Mouse (Mus musculus) heart, adult 2 months (tissue): ENCODE measurements at regions not wholly inside any gene's neighbourhood (a gene's known extent, or its start where the extent isn't known, plus 50 kb on each side); places are given as distances from the start of the nearest gene placed in this dataset.

ENCODE experiments used
- DNase-seq, 2 experiments: peaks; one replicate each; pipeline ENCODE4 v3.0.0; 2021
- H3K27ac ChIP-seq: fragments of 200-600 bp; 2 replicates; pipeline ENCODE4 v1.8.1; 2022
- H3K27me3 ChIP-seq: fragments of 200-500 bp; 2 replicates; pipeline ENCODE4 v1.6.1; 2012; ENCODE audit warnings: mild to moderate bottlenecking, low read length, inconsistent platforms, mixed read lengths; ENCODE audit not compliant: control insufficient read depth, insufficient read depth
- H3K36me3 ChIP-seq: fragments of 200-500 bp; 2 replicates; pipeline ENCODE4 v1.6.1; 2012; ENCODE audit warnings: low read length, inconsistent platforms; ENCODE audit not compliant: control insufficient read depth, insufficient read depth
- H3K4me1 ChIP-seq: fragments of 200-500 bp; 2 replicates; pipeline ENCODE4 v1.6.1; 2011; ENCODE audit warnings: low read length; ENCODE audit not compliant: control insufficient read depth, insufficient read depth
- H3K4me3 ChIP-seq: fragments of 200-600 bp; 2 replicates; pipeline ENCODE4 v1.8.1; 2022
- H3K79me2 ChIP-seq: fragments of 200-500 bp; replicated peaks from 2 replicates; pipeline ENCODE4 v1.6.1; 2012; ENCODE audit warnings: mild to moderate bottlenecking, inconsistent platforms, low read length, moderate library complexity, mixed read lengths; ENCODE audit not compliant: control insufficient read depth, insufficient read depth
- H3K9ac ChIP-seq: fragments of 200-500 bp; 2 replicates; pipeline ENCODE4 v1.6.1; 2012; ENCODE audit warnings: low read depth, mild to moderate bottlenecking, control low read depth, inconsistent platforms, low read length, mixed read lengths
- CTCF ChIP-seq: fragments of 200-600 bp; IDR thresholded peaks from 2 replicates; pipeline ENCODE4 v1.8.1; 2022; ENCODE audit warnings: antibody characterized with exemption, mild to moderate bottlenecking, moderate library complexity
- EP300 ChIP-seq: fragments of 200-500 bp; IDR thresholded peaks from 2 replicates; pipeline ENCODE4 v1.6.1; 2011; ENCODE audit warnings: low read depth, low read length, control low read depth; ENCODE audit not compliant: insufficient read depth
- POLR2A ChIP-seq: fragments of 200-500 bp; IDR thresholded peaks from 2 replicates; pipeline ENCODE4 v1.6.1; 2011; ENCODE audit warnings: mild to moderate bottlenecking, low read depth, low read length, control low read depth; ENCODE audit not compliant: insufficient read depth
- WGBS: fragments of 180-500 bp; shearing (Covaris S2); methylation state at CpG from one replicate; pipeline ENCODE4 v1.1.7; 2018; 5-methylcytosine and 5-hydroxymethylcytosine counted together
- intact Hi-C: fragments of 180-260 bp; cut with DNase I; formaldehyde crosslinking; loops from one replicate; pipeline ENCODE4 v1.15.1; 2025

GRCm38 (mm10) chr9:61055928-61056730 is 261.8 kb downstream of the Uaca start:
- intact Hi-C loops, result no loop called here
- Histone ChIP-seq H3K27me3 (no peaks in the 10 kb centered on the region), H3K4me1 (0 out of 2 replicates have a peak, but pooled peaks cover 1% of the 10 kb centered on the region), H3K9ac (no peak overlapping the region), H3K27ac (no peak overlapping the region), H3K4me3 (no peak overlapping the region), H3K79me2 (no peaks in the 10 kb centered on the region), H3K36me3 (no peaks in the 10 kb centered on the region)
- TF ChIP-seq POLR2A (no peak), CTCF (no peak), EP300 (no peak)
- WGBS, result 57% methylated on average over 15 of the region's 15 CpGs
- peak in 1 of 2 experiments; percentile 21 for DNase-seq

- peak in 1 of 2 experiments; percentile 24 for DNase-seq
- intact Hi-C loops, result no loop called here
- 0 out of 2 replicates have a peak, but pooled peaks cover 1% of the 10 kb centered on the region for H3K4me1 ChIP-seq
- no peaks in the 10 kb centered on the region for H3K27me3 ChIP-seq
- no peak overlapping the region for H3K9ac ChIP-seq
- H3K36me3 ChIP-seq, result no peaks in the 10 kb centered on the region
- no peak for TF ChIP-seq EP300
- TF ChIP-seq POLR2A, result no peak
- no peak for TF ChIP-seq CTCF
- WGBS, result 22% methylated on average over 10 of the region's 10 CpGs
- no peaks in the 10 kb centered on the region for H3K79me2 ChIP-seq
- no peak overlapping the region for H3K4me3 ChIP-seq
- H3K27ac ChIP-seq, result no peak overlapping the region
Measured at GRCm38 (mm10) chr9:61056731-61057270, 262.5 kb downstream of the Uaca start.

DNA sequence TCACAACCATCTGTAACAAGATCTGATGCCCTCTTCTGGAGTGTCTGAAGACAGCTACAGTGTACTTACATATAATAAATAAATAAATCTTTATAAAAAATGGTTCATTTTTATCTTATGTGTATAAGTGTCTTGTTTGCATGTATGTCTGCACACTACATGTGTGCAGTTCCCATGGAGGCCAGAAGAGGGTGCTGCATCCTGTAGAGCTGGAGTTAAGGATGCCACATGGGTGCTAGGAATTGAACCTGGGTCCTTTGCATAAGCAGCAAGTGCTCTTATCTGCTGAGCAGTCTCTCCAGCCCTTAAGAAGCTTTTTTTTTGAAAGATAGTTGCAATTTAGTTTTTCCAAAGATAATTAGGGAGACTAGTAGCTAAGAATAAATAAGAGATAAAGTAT is 264.9 kb downstream of the Uaca start:
- Histone ChIP-seq H3K36me3 (no peaks in the 10 kb centered on the region), H3K27me3 (no peaks in the 10 kb centered on the region), H3K9ac (no peak overlapping the region), H3K27ac (no peak overlapping the region), H3K4me3 (no peak overlapping the region), H3K79me2 (no peaks in the 10 kb centered on the region), H3K4me1 (no peaks in the 10 kb centered on the region)
- DNase-seq, result no peak
- TF ChIP-seq CTCF (peak; percentile 42), POLR2A (no peak)
- intact Hi-C loops, result no loop called here

GRCm38 (mm10) chr9:61060958-61061357 is 266.6 kb downstream of the Uaca start:
- intact Hi-C loops, result no loop called here
- 63% methylated on average over 8 of the region's 8 CpGs for WGBS

DNA sequence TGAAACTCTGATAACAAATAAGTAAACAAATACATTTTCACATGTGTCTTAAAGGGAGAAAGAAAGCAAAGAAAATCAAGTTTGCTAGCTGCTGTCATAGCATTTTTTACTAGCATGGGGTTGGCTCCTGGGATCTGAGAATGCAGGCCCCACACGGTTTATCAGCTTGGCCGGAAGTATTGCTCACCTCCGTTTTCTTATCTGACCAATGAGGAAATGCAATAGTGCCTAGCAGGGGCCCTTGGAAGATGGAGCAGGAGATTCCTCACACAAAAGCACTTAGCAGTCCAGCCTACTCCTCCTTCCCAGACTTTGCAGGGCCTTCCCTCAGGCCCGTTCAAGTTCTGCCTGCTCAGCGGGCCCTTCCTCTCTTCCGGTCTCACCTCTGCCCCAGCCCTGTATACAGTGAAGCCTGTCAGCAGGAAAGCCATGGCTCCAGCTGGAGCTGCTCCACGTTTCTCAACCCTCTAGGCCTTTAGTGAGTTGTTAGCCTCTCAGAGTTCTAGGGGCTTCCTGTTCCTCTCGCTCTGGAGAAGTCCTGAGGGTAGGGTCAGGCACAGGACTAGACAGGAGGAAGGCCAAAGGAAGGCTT is 270.5 kb downstream of the Uaca start:
- Histone ChIP-seq H3K9ac (no peak overlapping the region), H3K36me3 (no peaks in the 10 kb centered on the region), H3K27ac (no peak overlapping the region), H3K79me2 (no peaks in the 10 kb centered on the region), H3K4me3 (no peak overlapping the region), H3K27me3 (no peaks in the 10 kb centered on the region), H3K4me1 (peaks cover 1% of the 10 kb centered on the region; the same call in 1 of the 2 replicates)
- intact Hi-C loops, result loop anchor here (5.0 kb wide), 1 partner anchor 152 kb away; no protein-coding TSS in a partner anchor
- no peak for TF ChIP-seq EP300
- TF ChIP-seq CTCF, result no peak
- no peak for TF ChIP-seq POLR2A
- no peak for DNase-seq
- 46% methylated on average over 8 of the region's 8 CpGs for WGBS

More at GRCm38 (mm10) chr9:61060958-61061357, 266.6 kb downstream of the Uaca start:
- Histone ChIP-seq H3K27ac (no peak overlapping the region), H3K79me2 (no peaks in the 10 kb centered on the region), H3K9ac (no peak overlapping the region), H3K4me1 (no peaks in the 10 kb centered on the region), H3K27me3 (no peaks in the 10 kb centered on the region), H3K36me3 (no peaks in the 10 kb centered on the region), H3K4me3 (no peak overlapping the region)
- no peak for DNase-seq
- TF ChIP-seq CTCF, result no peak
- no peak for TF ChIP-seq POLR2A
